Mouse (Mus musculus) MEL (cell line): ENCODE measurements around the gene Nek9. TPM values are rescaled to one million over a fixed set of nuclear protein-coding genes. Genes with fewer than 3 reads are reported as not detected.

Experiments used
- DNase-seq: peaks from one replicate; pipeline ENCODE4 v3.0.0; 2011; ENCODE audit warnings: low read depth, low spot score
- H3K27ac ChIP-seq: 2 replicates; pipeline ENCODE4 v1.5.1; 2012; ENCODE audit warnings: low read depth, mild to moderate bottlenecking, control low read depth, low read length, moderate library complexity; ENCODE audit not compliant: control insufficient read depth
- H3K27me3 ChIP-seq, 2 experiments: fragments of 150-350 bp in 1 of 2; sonication (generic) in 1 of 2; 2 replicates each; pipeline ENCODE4 v1.6.1; 2012; ENCODE audit warnings: low read length in 2 of 2, mild to moderate bottlenecking in 2 of 2, improper control_type of control experiment in 1 of 2, moderate library complexity in 1 of 2; ENCODE audit not compliant: insufficient read depth in 2 of 2, control insufficient read depth in 1 of 2
- H3K36me3 ChIP-seq, 2 experiments: 2 replicates each; pipeline ENCODE4 v1.6.1; 2012 to 2014; ENCODE audit warnings: low read length in 2 of 2, improper control_type of control experiment in 1 of 2, inconsistent platforms in 1 of 2, mild to moderate bottlenecking in 1 of 2; ENCODE audit not compliant: insufficient read depth in 2 of 2, control insufficient read depth in 1 of 2
- H3K4me1 ChIP-seq, 2 experiments: fragments of 150-350 bp in 1 of 2; sonication (generic) in 1 of 2; 2 replicates each; pipeline ENCODE4 v1.6.1; 2012; ENCODE audit warnings: low read length in 2 of 2, improper control_type of control experiment in 1 of 2, mild to moderate bottlenecking in 1 of 2; ENCODE audit not compliant: insufficient read depth in 2 of 2, control insufficient read depth in 1 of 2
- H3K4me3 ChIP-seq, 2 experiments: fragments of 150-350 bp in 1 of 2; sonication (generic) in 1 of 2; 2 replicates each; pipeline ENCODE4 v1.5.1; 2012; ENCODE audit warnings: low read depth in 2 of 2, low read length in 2 of 2, mild to moderate bottlenecking in 2 of 2, moderate library complexity in 2 of 2, control low read depth in 1 of 2, improper control_type of control experiment in 1 of 2; ENCODE audit not compliant: control insufficient read depth in 1 of 2, insufficient read depth in 1 of 2
- H3K79me2 ChIP-seq: 2 replicates; pipeline ENCODE4 v1.6.1; 2012; ENCODE audit warnings: mild to moderate bottlenecking, low read length, moderate library complexity; ENCODE audit not compliant: control insufficient read depth, poor library complexity, insufficient read depth
- H3K9ac ChIP-seq: 2 replicates; pipeline ENCODE4 v1.6.1; 2012; ENCODE audit warnings: low read depth, mild to moderate bottlenecking, control low read depth, low read length, moderate library complexity; ENCODE audit not compliant: control insufficient read depth, poor library complexity, severe bottlenecking
- H3K9me3 ChIP-seq: fragments of 150-350 bp; sonication (generic); replicated peaks from 2 replicates; pipeline ENCODE4 v1.6.1; 2012; ENCODE audit warnings: mild to moderate bottlenecking, low read length, improper control_type of control experiment, moderate library complexity; ENCODE audit not compliant: insufficient read depth
- BHLHE40 ChIP-seq: IDR thresholded peaks from 2 replicates; pipeline ENCODE4 v1.6.1; 2012; ENCODE audit warnings: low read depth, mild to moderate bottlenecking, inconsistent platforms, low read length, improper control_type of control experiment, borderline replicate concordance
- ELF1 ChIP-seq: IDR thresholded peaks from 2 replicates; pipeline ENCODE4 v1.6.1; 2014; ENCODE audit warnings: low read depth, mild to moderate bottlenecking, inconsistent platforms, low read length, improper control_type of control experiment, moderate library complexity
- EP300 ChIP-seq, 2 experiments: IDR thresholded peaks; 2 replicates each; pipeline ENCODE4 v1.6.1; 2011; ENCODE audit warnings: improper control_type of control experiment in 2 of 2, low read length in 2 of 2, low read depth in 1 of 2, mild to moderate bottlenecking in 1 of 2
- GABPA ChIP-seq: IDR thresholded peaks from 2 replicates; pipeline ENCODE4 v1.6.1; 2012; ENCODE audit warnings: low read depth, mild to moderate bottlenecking, inconsistent platforms, low read length, improper control_type of control experiment, moderate library complexity
- JUND ChIP-seq: IDR thresholded peaks from 2 replicates; pipeline ENCODE4 v1.6.1; 2011; ENCODE audit warnings: low read depth, mild to moderate bottlenecking, improper control_type of control experiment, low read length
- KAT2A ChIP-seq: conservative IDR thresholded peaks from 2 replicates; pipeline ENCODE4 v1.6.1; 2012; ENCODE audit warnings: low read depth, low read length, improper control_type of control experiment, inconsistent platforms
- MXI1 ChIP-seq: IDR thresholded peaks from 2 replicates; pipeline ENCODE4 v1.6.1; 2011; ENCODE audit warnings: mild to moderate bottlenecking, low read depth, low read length, improper control_type of control experiment
- MYB ChIP-seq: IDR thresholded peaks from 2 replicates; pipeline ENCODE4 v1.6.1; 2011; ENCODE audit warnings: mild to moderate bottlenecking, low read depth, low read length, improper control_type of control experiment
- NELFE ChIP-seq: IDR thresholded peaks from 2 replicates; pipeline ENCODE4 v1.6.1; 2011; ENCODE audit warnings: low read depth, low read length, improper control_type of control experiment
- POLR2A ChIP-seq, 2 experiments: IDR thresholded peaks; 2 replicates each; pipeline ENCODE4 v1.6.1; 2011 to 2012; ENCODE audit warnings: low read length in 2 of 2, mild to moderate bottlenecking in 2 of 2, control low read depth in 1 of 2, improper control_type of control experiment in 1 of 2, low read depth in 1 of 2, moderate library complexity in 1 of 2; ENCODE audit not compliant: control insufficient read depth in 1 of 2, insufficient read depth in 1 of 2, poor library complexity in 1 of 2
- POLR2AphosphoS2 ChIP-seq: IDR thresholded peaks from 2 replicates; pipeline ENCODE4 v1.6.1; 2011; ENCODE audit warnings: low read length, improper control_type of control experiment
- POLR2AphosphoS5 ChIP-seq: IDR thresholded peaks from 2 replicates; pipeline ENCODE4 v1.6.1; 2012; ENCODE audit warnings: low read depth, borderline replicate concordance, mild to moderate bottlenecking, inconsistent platforms, low read length, moderate library complexity, mixed read lengths
- RAD21 ChIP-seq: IDR thresholded peaks from 2 replicates; pipeline ENCODE4 v1.6.1; 2011; ENCODE audit warnings: mild to moderate bottlenecking, low read depth, low read length, improper control_type of control experiment
- SMC3 ChIP-seq: IDR thresholded peaks from 2 replicates; pipeline ENCODE4 v1.6.1; 2011; ENCODE audit warnings: low read depth, low read length, improper control_type of control experiment
- USF1 ChIP-seq: IDR thresholded peaks from 2 replicates; pipeline ENCODE4 v1.6.1; 2014; ENCODE audit warnings: low read depth, mild to moderate bottlenecking, inconsistent platforms, low read length, improper control_type of control experiment, moderate library complexity
- ZKSCAN1 ChIP-seq: IDR thresholded peaks from 2 replicates; pipeline ENCODE4 v1.6.1; 2012; ENCODE audit warnings: low read depth, mild to moderate bottlenecking, inconsistent platforms, low read length, improper control_type of control experiment, moderate library complexity
- ZMIZ1 ChIP-seq: IDR thresholded peaks from 2 replicates; pipeline ENCODE4 v1.6.1; 2012; ENCODE audit warnings: low read depth, mild to moderate bottlenecking, inconsistent platforms, low read length, improper control_type of control experiment, moderate library complexity
- ZNF384 ChIP-seq: IDR thresholded peaks from 2 replicates; pipeline ENCODE4 v1.6.1; 2012; ENCODE audit warnings: low read depth, mild to moderate bottlenecking, inconsistent platforms, low read length, improper control_type of control experiment
- polyA plus RNA-seq, 2 experiments: library from polyadenylated mRNA; stranded (reverse) in 1 of 2; unstranded in 1 of 2; fragments of >175 nt in 1 of 2; fragments of >200 nt in 1 of 2; gene quantifications; 2 replicates each; pipeline versions ENCODE4 v1.2.1 to v1.2.4; 2012; ENCODE audit warnings: low replicate concordance in 2 of 2, low read depth in 1 of 2; ENCODE audit not compliant: insufficient read length in 2 of 2, insufficient read depth in 1 of 2, missing spikeins in 1 of 2
- total RNA-seq: library from RNA; depleted of rRNA; stranded (reverse); fragments of 300-350 nt; gene quantifications from 2 replicates; pipeline ENCODE4 v1.2.3, GENCODE M21; 2012

Nek9 gene
- total and polyA plus RNA-seq, 3 experiments: 23.4 to 32.2 TPM; not detected in 1

- H3K36me3 ChIP-seq: peaks cover 0 to 16% of the 10 kb centered on the region in 2 experiments; a peak in 3 of 4 replicates
- H3K4me3 ChIP-seq: no peak overlapping the region
- H3K9me3 ChIP-seq: no peaks in the 10 kb centered on the region
- H3K27ac ChIP-seq: no peak overlapping the region
- peaks cover 2 to 16% of the 10 kb centered on the region in 2 experiments; a peak in 3 of 4 replicates for H3K4me1 ChIP-seq
- H3K9ac ChIP-seq: no peak overlapping the region
- no peak for DNase-seq
- H3K27me3 ChIP-seq: no peaks in the 10 kb centered on the region
- TF ChIP-seq POLR2AphosphoS2 (no peak), BHLHE40 (no peak), EP300 (IDR thresholded peaks at IDR 0.05; ENCODE audit: low read depth in 1 of 2, low read length in 2 of 2) (no peak), JUND (no peak), GABPA (no peak), MXI1 (no peak), POLR2A (IDR thresholded peaks at IDR 0.05; ENCODE audit: control insufficient read depth in 1 of 2, insufficient read depth in 1 of 2, low read depth in 1 of 2, low read length in 2 of 2, poor library complexity in 1 of 2) (no peak), USF1 (no peak), SMC3 (no peak), ELF1 (no peak), ZMIZ1 (no peak)
- H3K79me2 ChIP-seq: peaks cover 82% of the 10 kb centered on the region
Observed at GRCm38 (mm10) chr12:85368441-85369063, 29.4 kb upstream of the Nek9 start.

GRCm38 (mm10) chr12:85366271-85366670 is 27.1 kb upstream of the Nek9 start:
- DNase-seq: no peak
- Histone ChIP-seq H3K4me3 (no peak overlapping the region), H3K9ac (no peak overlapping the region), H3K79me2 (peaks cover 76% of the 10 kb centered on the region), H3K36me3 (peaks cover 0 to 16% of the 10 kb centered on the region in 2 experiments), H3K4me1 (peaks cover 2 to 8% of the 10 kb centered on the region in 2 experiments; a peak in 3 of 4 replicates)
- TF ChIP-seq RAD21: no peak
- TF ChIP-seq NELFE: no peak
- TF ChIP-seq ZNF384: no peak
- no peak for TF ChIP-seq JUND
- no peak for TF ChIP-seq KAT2A
- no peak for TF ChIP-seq USF1
- TF ChIP-seq MXI1: no peak
- no peak for TF ChIP-seq MYB
- TF ChIP-seq POLR2AphosphoS5: no peak
- no peak for TF ChIP-seq ZKSCAN1
- no peak for TF ChIP-seq SMC3
- TF ChIP-seq, all 39 proteins: peak for 0
- no peaks in the 10 kb centered on the region for H3K9me3 ChIP-seq
- no peaks in the 10 kb centered on the region for H3K27me3 ChIP-seq
- no peak overlapping the region for H3K27ac ChIP-seq
